In the genomic region with DNA sequence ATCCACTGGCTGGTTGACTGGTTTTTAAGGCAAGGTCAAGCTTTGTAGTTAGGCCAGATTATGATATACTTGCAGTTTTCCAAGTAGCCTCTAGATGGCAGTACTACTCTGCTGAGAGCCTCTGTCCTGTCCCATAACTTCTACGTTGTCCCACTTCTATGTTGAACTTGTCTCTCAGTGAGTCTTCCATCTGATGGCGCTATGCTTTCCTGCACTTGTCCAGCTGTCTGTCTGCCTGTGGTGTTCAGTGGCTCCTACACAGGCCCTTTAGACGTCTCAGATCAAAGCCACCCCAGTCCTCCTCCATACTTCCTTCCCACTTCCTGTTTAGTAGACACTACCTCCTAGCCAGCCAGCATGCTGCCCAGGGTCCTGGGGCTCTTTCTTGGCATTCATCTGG, we compare ENCODE assay signal across 8 mouse cellular contexts. TPM values are rescaled to one million over a fixed set of nuclear protein-coding genes. Genes with fewer than 3 reads are reported as not detected.
A peak's percentile ranks its signal among the peaks of the same experiment; 100 is the strongest.
DNase-seq lines count a peak whose midpoint lies in the region; ATAC-seq and TF ChIP-seq lines count a peak whose summit lies in the region.

No protein-coding gene starts in this region.

- H3K36me3 ChIP-seq in heart, embryonic 12.5 days, result peaks cover 37% of the 10 kb centered on the region

- DNase-seq in cerebellum, adult 9-11 months, result peak; percentile 24
- DNase-seq in A20 (ENCODE audit: low read depth, low spot score), result peak; percentile 69
- DNase-seq in kidney, postnatal 36 days, result peak; percentile 23 to 51
- DNase-seq in mesoderm, embryonic 11.5 days (ENCODE audit: low read depth, low spot score), result peak; percentile 74
- DNase-seq in yolk sac, embryonic 10.5 days (ENCODE audit: low spot score), result peak; percentile 48

- ATAC-seq in cerebellum, adult (ENCODE audit: insufficient number of reproducible peaks, low FRiP score, low TSS enrichment), result no peak
- 0 out of 2 replicates have a peak, but pooled peaks have one; percentile 15 for ATAC-seq in heart, embryonic 12.5 days (ENCODE audit: insufficient number of reproducible peaks, low FRiP score)

- no peaks in the 10 kb centered on the region for H3K27me3 ChIP-seq in heart, embryonic 12.5 days (replicated peaks)

- no peak overlapping the region for H3K9ac ChIP-seq in heart, embryonic 12.5 days

- no peak for TF ChIP-seq POLR2A in bone marrow macrophage, adult 2 months (IDR thresholded peaks at IDR 0.05; ENCODE audit: borderline replicate concordance, low read depth, low read length)

- no peak overlapping the region for H3K4me2 ChIP-seq in heart, embryonic 12.5 days

- TF ChIP-seq CTCF in bone marrow macrophage, adult 2 months (IDR thresholded peaks at IDR 0.05; ENCODE audit: low read depth, low read length), result peak; percentile 84

- H3K4me1 ChIP-seq in bone marrow macrophage, adult 2 months (ENCODE audit: control insufficient read depth, insufficient read depth, low read length), result no peaks in the 10 kb centered on the region
- H3K4me1 ChIP-seq in heart, embryonic 12.5 days (replicated peaks), result peaks cover 18% of the 10 kb centered on the region

- 28% methylated on average over 3 of the region's 3 CpGs for WGBS in heart, embryonic 12.5 days

- H3K27ac ChIP-seq in bone marrow macrophage, adult 2 months (ENCODE audit: insufficient read depth, low read depth, low read length), result no peak overlapping the region
- no peak overlapping the region for H3K27ac ChIP-seq in heart, embryonic 12.5 days (ENCODE audit: poor library complexity, severe bottlenecking)

- no peak overlapping the region for H3K4me3 ChIP-seq in bone marrow macrophage, adult 2 months (ENCODE audit: insufficient read depth, low read length)
- H3K4me3 ChIP-seq in heart, embryonic 12.5 days, result no peak overlapping the region

- H3K9me3 ChIP-seq in heart, embryonic 12.5 days (replicated peaks), result 0 out of 2 replicates have a peak, but pooled peaks cover 5% of the 10 kb centered on the region

RNA-seq across cellular contexts. Expression of gene Oxct2a, which starts 17.6 kb away (rescaled TPM):
- not detected in 2 replicates for polyA plus RNA-seq in bone marrow macrophage, adult 2 months (2012; ENCODE audit: insufficient read depth, insufficient read length, missing spikeins)
- polyA plus RNA-seq in heart, embryonic 12.5 days (2016; fragmentation: Nextera tagmentation; extraction: Ambion mirVana), result not detected in 2 replicates

RNA-seq across cellular contexts. Expression of gene Bmp8a, which starts 37.3 kb away (rescaled TPM):
- not detected in 2 replicates for polyA plus RNA-seq in bone marrow macrophage, adult 2 months (2012; ENCODE audit: insufficient read depth, insufficient read length, missing spikeins)
- 0.14 and 0.31 TPM in 2 replicates for polyA plus RNA-seq in heart, embryonic 12.5 days (2016; fragmentation: Nextera tagmentation; extraction: Ambion mirVana)

RNA-seq across cellular contexts. Expression of gene Pabpc4, which starts 43.6 kb away (rescaled TPM):
- polyA plus RNA-seq in bone marrow macrophage, adult 2 months (2012; ENCODE audit: insufficient read depth, insufficient read length, missing spikeins), result 16.7 and 18.3 TPM in 2 replicates
- polyA plus RNA-seq in heart, embryonic 12.5 days (2016; fragmentation: Nextera tagmentation; extraction: Ambion mirVana), result 62.7 and 63.0 TPM in 2 replicates

Comparison
In these comparisons a context has a peak if more than half of its experiments do, and no peak if none do; other contexts are left out.
1. DNase-seq: peak in every context shown above with its lines; median percentile 74 in mesoderm, embryonic 11.5 days; 69 in A20; 48 in yolk sac, embryonic 10.5 days; 37 in kidney, postnatal 36 days; 24 in cerebellum, adult 9-11 months.